Comparison of ENCODE assay signal across 8 mouse cellular contexts in genomic region chr9:59723791-59724442, GRCm38 (mm10). TPM values are rescaled to one million over a fixed set of nuclear protein-coding genes. Genes with fewer than 3 reads are reported as not detected.
DNase-seq lines count a peak whose midpoint lies in the region; ATAC-seq and TF ChIP-seq lines count a peak whose summit lies in the region.

No protein-coding gene starts in this region.

- H3K36me3 ChIP-seq in hindbrain, embryonic 11.5 days (ENCODE audit: control insufficient read depth, insufficient read depth, low read length): no peaks in the 10 kb centered on the region
- H3K36me3 ChIP-seq in hindbrain, embryonic 10.5 days: no peaks in the 10 kb centered on the region
- H3K36me3 ChIP-seq in lung, embryonic 15.5 days: no peaks in the 10 kb centered on the region

- WGBS in hindbrain, embryonic 11.5 days: 75% methylated on average over 8 of the region's 8 CpGs
- 80% methylated on average over 8 of the region's 8 CpGs for WGBS in hindbrain, embryonic 10.5 days
- WGBS in lung, embryonic 15.5 days: 33% methylated on average over 8 of the region's 8 CpGs

- no peak overlapping the region for H3K27ac ChIP-seq in hindbrain, embryonic 11.5 days (ENCODE audit: low read depth, low read length)
- H3K27ac ChIP-seq in hindbrain, embryonic 10.5 days: no peak overlapping the region
- H3K27ac ChIP-seq in layer of hippocampus, adult 2 months: peak overlapping the region; percentile 87
- H3K27ac ChIP-seq in lung, embryonic 15.5 days: peak overlapping the region; percentile 65

- no peak for ATAC-seq in hindbrain, embryonic 11.5 days (ENCODE audit: low FRiP score)
- ATAC-seq in lung, embryonic 15.5 days (ENCODE audit: borderline replicate concordance, extremely low read depth, low FRiP score, low TSS enrichment): peak; percentile 66; the same call in 1 of the 2 replicates

- no peaks in the 10 kb centered on the region for H3K4me1 ChIP-seq in hindbrain, embryonic 11.5 days (replicated peaks; ENCODE audit: control insufficient read depth, insufficient read depth, low read length)
- peaks cover 12% of the 10 kb centered on the region for H3K4me1 ChIP-seq in hindbrain, embryonic 10.5 days (replicated peaks)
- H3K4me1 ChIP-seq in lung, embryonic 15.5 days: peaks cover 27% of the 10 kb centered on the region

- H3K4me2 ChIP-seq in hindbrain, embryonic 11.5 days (replicated peaks; ENCODE audit: low read depth, low read length): no peak overlapping the region
- H3K4me2 ChIP-seq in lung, embryonic 15.5 days: no peak overlapping the region; the same call in 1 of the 2 replicates

- peak; percentile 8 for DNase-seq in hindbrain, embryonic 11.5 days (ENCODE audit: low spot score)
- no peak for DNase-seq in hindbrain, embryonic 10.5 days (ENCODE audit: low spot score)
- DNase-seq in cerebellum, postnatal 36 days: peak; percentile 35 to 41
- DNase-seq in heart, postnatal 10 days: peak; percentile 11 to 31
- DNase-seq in layer of hippocampus, adult 2 months (ENCODE audit: low spot score in 2 of 2): peak; percentile 44 to 58
- no peak for DNase-seq in spleen, postnatal 10 days (ENCODE audit: low spot score in 2 of 2)
- DNase-seq in spleen, adult 12 weeks (ENCODE audit: low spot score): no peak

- no peak for TF ChIP-seq CTCF in layer of hippocampus, adult 2 months (conservative IDR thresholded peaks at IDR 0.05)

- no peak overlapping the region for H3K4me3 ChIP-seq in hindbrain, embryonic 11.5 days (ENCODE audit: low read depth, low read length)
- H3K4me3 ChIP-seq in hindbrain, embryonic 10.5 days: no peak overlapping the region
- peak overlapping the region; percentile 52; the same call in 1 of the 2 replicates for H3K4me3 ChIP-seq in layer of hippocampus, adult 2 months
- no peak overlapping the region for H3K4me3 ChIP-seq in lung, embryonic 15.5 days

- no peaks in the 10 kb centered on the region for H3K27me3 ChIP-seq in hindbrain, embryonic 11.5 days (ENCODE audit: control insufficient read depth, insufficient read depth, low read length)
- peaks cover 5% of the 10 kb centered on the region; the same call in 1 of the 2 replicates for H3K27me3 ChIP-seq in hindbrain, embryonic 10.5 days (ENCODE audit: insufficient read depth, poor library complexity, severe bottlenecking)
- no peaks in the 10 kb centered on the region for H3K27me3 ChIP-seq in lung, embryonic 15.5 days

- H3K9me3 ChIP-seq in hindbrain, embryonic 11.5 days (ENCODE audit: control insufficient read depth, low read length): no peaks in the 10 kb centered on the region
- H3K9me3 ChIP-seq in hindbrain, embryonic 10.5 days: no peaks in the 10 kb centered on the region
- no peaks in the 10 kb centered on the region for H3K9me3 ChIP-seq in lung, embryonic 15.5 days

- intact Hi-C loops in heart, postnatal 10 days (cut with DNase I): loop anchor here (1.0 to 2.0 kb wide), 2 partner anchors 36 to 245 kb away; no protein-coding TSS in a partner anchor

- no peak overlapping the region for H3K9ac ChIP-seq in hindbrain, embryonic 11.5 days (ENCODE audit: low read depth, low read length)
- H3K9ac ChIP-seq in lung, embryonic 15.5 days: no peak overlapping the region

RNA-seq across cellular contexts. Expression of gene Senp8, which starts 26.6 kb away (rescaled TPM):
- 22.8 and 24.1 TPM in 2 replicates for polyA plus RNA-seq in hindbrain, embryonic 11.5 days (2014; fragmentation: Nextera tagmentation; extraction: Ambion mirVana)
- 19.7 and 20.9 TPM in 2 replicates for polyA plus RNA-seq in hindbrain, embryonic 10.5 days (2016; fragmentation: Nextera tagmentation; extraction: Ambion mirVana)
- total RNA-seq in heart, postnatal 10 days (2021): 1 to 10 TPM; 4.4 to 8.3 TPM
- 1 to 10 TPM; 8.4 to 8.6 TPM for total RNA-seq in layer of hippocampus, adult 2 months (2021)
- 10.0 and 10.1 TPM in 2 replicates for polyA plus RNA-seq in lung, embryonic 15.5 days (2015; fragmentation: Nextera tagmentation; extraction: Ambion mirVana)

RNA-seq across cellular contexts. Expression of gene Myo9a, which starts 26.8 kb away (rescaled TPM):
- polyA plus RNA-seq in hindbrain, embryonic 11.5 days (2014; fragmentation: Nextera tagmentation; extraction: Ambion mirVana): 22.2 and 25.3 TPM in 2 replicates
- polyA plus RNA-seq in hindbrain, embryonic 10.5 days (2016; fragmentation: Nextera tagmentation; extraction: Ambion mirVana): 11.8 and 13.1 TPM in 2 replicates
- total RNA-seq in heart, postnatal 10 days (2021): 10 to 100 TPM; 19.3 to 21.0 TPM
- 10 to 100 TPM; 70.0 to 71.1 TPM for total RNA-seq in layer of hippocampus, adult 2 months (2021)
- 13.2 and 13.3 TPM in 2 replicates for polyA plus RNA-seq in lung, embryonic 15.5 days (2015; fragmentation: Nextera tagmentation; extraction: Ambion mirVana)

RNA-seq across cellular contexts. Expression of gene Gramd2, which starts 44.0 kb away (rescaled TPM):
- 0.07 and 0.43 TPM in 2 replicates for polyA plus RNA-seq in hindbrain, embryonic 11.5 days (2014; fragmentation: Nextera tagmentation; extraction: Ambion mirVana)
- polyA plus RNA-seq in hindbrain, embryonic 10.5 days (2016; fragmentation: Nextera tagmentation; extraction: Ambion mirVana): 0.14 and 0.46 TPM in 2 replicates
- under 1 TPM in 1 of 2 experiments, not detected in 1; 0.26 TPM for total RNA-seq in heart, postnatal 10 days (2021)
- 1 to 10 TPM; 5.7 to 7.5 TPM for total RNA-seq in layer of hippocampus, adult 2 months (2021)
- polyA plus RNA-seq in lung, embryonic 15.5 days (2015; fragmentation: Nextera tagmentation; extraction: Ambion mirVana): 5.4 and 6.2 TPM in 2 replicates

Comparison
In these comparisons a context has a peak if more than half of its experiments do, and no peak if none do; other contexts are left out.
1. DNase-seq: peak in hindbrain, embryonic 11.5 days (single experiment), cerebellum, postnatal 36 days (2 of 2), heart, postnatal 10 days (2 of 2) and layer of hippocampus, adult 2 months (2 of 2); none in hindbrain, embryonic 10.5 days (single experiment), spleen, postnatal 10 days (0 of 2) and spleen, adult 12 weeks (single experiment).
2. H3K27ac ChIP-seq: peak in layer of hippocampus, adult 2 months (single experiment) and lung, embryonic 15.5 days (single experiment); none in hindbrain, embryonic 11.5 days (single experiment) and hindbrain, embryonic 10.5 days (single experiment).